Mouse (Mus musculus): ENCODE measurements around the gene Pld3.
"Not testable (repeated sequence)": the region's sequence is repeated elsewhere in the genome, so short reads cannot be mapped to it uniquely, and the experiment has no call there.

Gene Pld3

GRCm38 (mm10) chr7:27523805-27524204 lies 29.2 kb downstream of the Pld3 start:
- DNase-seq (ENCODE audit: low spot score in 2 of 2): no peak

GRCm38 (mm10) chr7:27522967-27523366 lies 30.1 kb downstream of the Pld3 start, which contains the start of gene Hipk4:
TSS of gene Hipk4 (plus strand) at chr7:27523267.
- DNase-seq (ENCODE audit: low spot score in 2 of 2): no peak

DNA sequence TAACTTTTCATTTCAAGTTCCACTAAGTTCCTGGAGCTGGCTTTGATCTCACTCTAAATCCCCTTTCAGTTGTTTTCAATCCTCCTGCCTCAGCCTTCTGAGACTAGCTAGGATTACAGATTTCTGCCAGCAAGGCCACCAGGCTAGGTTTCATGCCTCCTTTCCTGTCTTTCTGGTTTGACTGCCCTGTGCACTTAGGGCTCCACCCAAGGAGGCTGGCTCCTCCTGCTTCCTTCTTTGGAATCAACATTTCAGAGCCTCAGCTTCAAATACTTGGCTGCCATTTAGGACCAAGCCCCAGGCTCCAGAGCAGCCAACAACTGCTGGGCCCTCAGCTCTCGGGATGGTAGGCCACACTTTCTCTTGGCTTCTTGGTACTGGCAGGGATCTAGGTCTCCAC lies 32.4 kb downstream of the Pld3 start:
- no peak for DNase-seq (ENCODE audit: low spot score in 2 of 2)

DNA sequence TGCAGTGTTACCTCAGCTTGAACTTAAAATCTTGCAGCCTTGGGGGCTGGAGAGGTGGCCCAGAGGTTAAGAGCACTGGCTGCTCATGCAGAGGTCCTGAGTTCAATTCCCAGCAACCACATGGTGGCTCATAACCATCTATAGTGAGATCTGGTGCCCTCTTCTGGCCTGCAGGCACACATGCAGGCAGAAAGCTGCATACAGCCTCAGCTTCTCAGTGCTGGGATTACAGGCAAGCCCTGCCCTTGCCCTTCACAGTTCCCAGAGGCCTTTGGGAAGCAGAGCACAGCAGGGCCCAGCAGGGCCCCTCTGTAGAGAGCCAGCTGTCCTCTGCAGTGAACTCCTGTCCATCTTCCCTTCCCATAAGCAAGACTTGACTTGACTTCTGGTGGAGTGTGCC lies 32.9 kb downstream of the Pld3 start:
- DNase-seq (ENCODE audit: low spot score in 2 of 2): no peak

- no peak for DNase-seq (ENCODE audit: low spot score in 2 of 2)
Measured at GRCm38 (mm10) chr7:27518314-27518713, 34.7 kb downstream of the Pld3 start.

DNA sequence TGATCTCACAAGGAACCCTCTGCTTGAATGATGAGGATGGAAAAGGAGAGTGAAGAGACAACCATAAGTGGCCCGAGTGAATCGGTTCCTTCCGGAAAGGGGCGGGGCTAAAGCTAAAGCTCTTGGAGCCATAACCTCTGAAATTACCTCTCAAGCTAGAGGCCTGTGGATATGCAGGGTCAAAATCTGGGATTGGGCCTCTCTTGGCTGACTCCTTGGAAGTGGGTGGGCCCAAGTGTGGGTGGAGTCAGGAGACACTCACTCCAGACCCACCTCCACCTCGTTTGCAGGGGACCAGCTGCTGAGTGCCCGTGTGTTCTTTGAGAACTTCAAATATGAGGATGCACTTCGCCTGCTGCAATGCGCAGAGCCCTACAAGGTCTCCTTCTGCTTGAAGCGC lies 38.1 kb downstream of the Pld3 start:
- DNase-seq (ENCODE audit: low spot score in 2 of 2): no peak

GRCm38 (mm10) chr7:27510809-27511208 lies 42.2 kb downstream of the Pld3 start:
- DNase-seq (ENCODE audit: low spot score in 2 of 2): no peak

DNA sequence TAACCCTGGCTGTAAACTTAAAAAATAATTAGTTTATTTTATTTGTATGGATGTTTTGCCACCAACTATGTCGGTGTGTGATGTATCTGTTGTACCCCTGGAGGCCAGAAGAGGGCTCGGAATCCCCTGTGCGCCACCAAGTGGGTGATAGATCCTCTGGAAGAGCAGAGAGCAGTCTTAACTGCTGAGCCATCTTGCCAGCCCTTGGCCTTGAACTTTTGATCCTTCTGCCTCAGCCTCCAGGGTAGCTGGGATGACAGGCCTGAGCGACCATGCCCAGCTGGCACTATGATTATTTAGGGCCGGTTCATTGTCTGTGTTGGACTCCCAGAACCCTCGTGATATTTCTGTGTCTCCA lies 44.4 kb downstream of the Pld3 start:
- DNase-seq (ENCODE audit: low spot score in 2 of 2): peak in 1 of 2 experiments; percentile 56

GRCm38 (mm10) chr7:27507711-27508647 lies 45.0 kb downstream of the Pld3 start:
- DNase-seq (ENCODE audit: low spot score in 2 of 2): peak; percentile 88 to 94

DNA sequence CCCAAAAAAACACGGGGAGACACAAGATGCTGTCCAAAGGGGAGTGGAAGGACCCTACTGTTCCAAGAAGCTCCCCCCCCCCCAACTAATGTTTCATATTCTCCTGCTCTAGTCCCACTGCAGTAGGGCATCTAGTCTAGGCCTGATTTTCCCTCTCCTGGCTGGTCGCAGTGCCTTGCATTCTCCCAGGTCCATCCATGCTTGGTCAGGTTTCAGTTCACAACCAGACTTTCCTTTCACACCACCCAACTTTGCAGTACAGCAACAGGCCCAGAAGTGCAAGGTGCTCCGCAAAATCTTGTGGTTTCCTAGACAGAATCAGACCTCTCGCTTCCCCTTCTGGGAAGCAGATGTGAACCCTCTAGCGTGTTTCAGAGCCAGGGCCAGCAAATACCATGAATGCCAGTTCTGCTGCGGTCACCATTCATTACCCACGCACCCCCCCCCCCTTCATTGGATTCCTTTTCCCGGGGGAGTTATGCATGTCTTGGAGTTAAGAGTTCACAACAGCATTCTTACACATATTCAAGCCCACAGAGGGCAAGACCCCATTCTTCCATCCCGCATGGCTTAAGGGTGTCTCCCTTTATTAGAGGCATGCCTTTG lies 46.1 kb downstream of the Pld3 start:
- no peak for DNase-seq (ENCODE audit: low spot score in 2 of 2)

- no peak for DNase-seq (ENCODE audit: low spot score in 2 of 2)
Measured at GRCm38 (mm10) chr7:27501620-27502019, 51.4 kb downstream of the Pld3 start.

- DNase-seq (ENCODE audit: low spot score in 2 of 2): no peak
Measured at GRCm38 (mm10) chr7:27499036-27499435, 54.0 kb downstream of the Pld3 start, which contains the start of gene Prx. TSS of gene Prx (plus strand) at chr7:27499324.

DNA sequence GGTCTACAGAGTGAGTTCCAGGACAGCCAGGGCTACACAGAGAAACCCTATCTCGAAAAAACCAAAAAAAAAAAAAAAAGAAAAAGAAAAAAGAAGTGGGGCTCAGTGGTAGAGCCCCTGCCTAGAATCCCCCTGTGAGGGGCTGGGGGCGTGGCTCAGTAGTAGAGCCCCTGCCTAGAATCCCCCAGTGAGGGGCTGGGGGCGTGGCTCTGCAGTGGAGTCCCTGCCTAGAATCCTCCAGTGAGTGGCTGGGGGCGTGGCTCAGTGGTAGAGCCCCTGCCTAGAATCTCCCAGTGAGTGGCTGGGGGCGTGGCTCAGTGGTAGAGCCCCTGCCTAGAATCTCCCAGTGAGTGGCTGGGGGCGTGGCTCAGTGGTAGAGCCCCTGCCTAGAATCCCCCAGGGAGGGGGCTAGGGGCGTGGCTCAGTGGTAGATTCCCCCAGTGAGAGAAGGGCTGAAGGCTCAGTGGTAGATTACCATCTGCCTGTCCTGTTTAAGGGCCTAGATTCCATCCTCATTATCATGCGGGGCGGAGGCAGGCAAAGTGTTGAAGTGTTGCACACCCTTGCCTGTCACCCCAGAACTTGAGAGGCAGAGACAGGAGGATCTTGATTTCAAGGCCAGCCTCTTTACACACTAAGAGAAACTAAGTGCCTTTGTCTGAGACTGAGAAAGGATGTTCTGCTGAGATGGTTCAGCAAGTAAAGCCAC lies 58.2 kb downstream of the Pld3 start:
- DNase-seq (ENCODE audit: low spot score in 2 of 2): not testable (repeated sequence)

DNA sequence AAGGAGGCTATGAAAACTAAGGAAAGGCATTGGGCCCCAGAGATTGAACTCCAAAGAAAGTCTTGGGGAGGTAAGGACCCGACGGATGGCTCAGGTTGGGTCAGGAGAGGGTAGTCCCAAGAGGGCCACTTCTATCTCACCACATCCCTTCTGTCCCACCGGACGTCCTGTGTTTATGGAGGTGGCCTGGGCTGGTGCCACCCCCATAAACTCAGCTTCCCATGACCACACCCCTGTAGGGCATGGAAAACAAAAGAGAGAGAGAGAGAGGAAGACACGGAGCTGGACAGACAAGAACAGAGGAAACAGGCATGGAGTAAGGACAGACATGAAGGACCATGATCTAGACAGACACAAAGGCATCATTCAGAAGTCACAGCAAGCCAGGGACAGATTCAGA lies 59.6 kb downstream of the Pld3 start:
- DNase-seq (ENCODE audit: low spot score in 2 of 2): no peak

- DNase-seq (ENCODE audit: low spot score in 2 of 2): no peak
Measured at GRCm38 (mm10) chr7:27493022-27493421, 60.0 kb downstream of the Pld3 start.

GRCm38 (mm10) chr7:27491856-27492255 lies 61.2 kb downstream of the Pld3 start:
- DNase-seq (ENCODE audit: low spot score in 2 of 2): no peak

GRCm38 (mm10) chr7:27490543-27491329 lies 62.3 kb downstream of the Pld3 start:
- DNase-seq (ENCODE audit: low spot score in 2 of 2): peak; percentile 46 to 74

- no peak for DNase-seq (ENCODE audit: low spot score in 2 of 2)
Measured at GRCm38 (mm10) chr7:27490227-27490542, 62.8 kb downstream of the Pld3 start.

- DNase-seq (ENCODE audit: low spot score in 2 of 2): no peak
Measured at GRCm38 (mm10) chr7:27489270-27489869, 63.6 kb downstream of the Pld3 start.

DNA sequence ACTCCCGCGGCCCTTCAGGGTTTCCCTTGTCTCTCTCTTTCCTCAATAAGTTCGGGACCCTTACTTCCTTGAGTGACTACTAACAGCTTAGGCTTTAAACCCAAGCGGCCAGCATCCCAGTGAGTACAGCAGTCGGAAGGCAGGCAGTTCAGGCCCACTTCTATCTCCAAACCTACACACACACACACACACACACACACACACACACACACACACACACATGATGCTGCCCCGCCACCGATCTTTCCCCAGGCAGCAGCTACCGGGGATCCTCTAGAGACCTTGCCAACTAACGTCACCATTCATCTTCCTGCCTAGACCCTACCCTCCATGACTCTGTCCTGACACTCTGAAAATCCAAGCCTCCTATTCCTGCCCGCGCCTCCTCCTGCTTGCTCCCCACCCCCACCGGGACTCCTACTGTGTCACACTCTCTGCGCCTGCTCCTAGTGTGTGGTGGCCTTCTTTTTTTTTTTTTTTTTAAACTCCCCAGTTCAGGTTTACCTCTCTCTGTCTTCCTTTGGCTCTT lies 65.2 kb downstream of the Pld3 start:
- DNase-seq (ENCODE audit: low spot score in 2 of 2): peak in 1 of 2 experiments; percentile 29
